Mouse (Mus musculus): ENCODE data around the gene Ypel5. TPM values are rescaled to one million over a fixed set of nuclear protein-coding genes. Genes with fewer than 3 reads are reported as not detected.

The Ypel5 gene
- polyA plus RNA-seq, 1 experiment from 2014 or later: 63.1 TPM

DNA sequence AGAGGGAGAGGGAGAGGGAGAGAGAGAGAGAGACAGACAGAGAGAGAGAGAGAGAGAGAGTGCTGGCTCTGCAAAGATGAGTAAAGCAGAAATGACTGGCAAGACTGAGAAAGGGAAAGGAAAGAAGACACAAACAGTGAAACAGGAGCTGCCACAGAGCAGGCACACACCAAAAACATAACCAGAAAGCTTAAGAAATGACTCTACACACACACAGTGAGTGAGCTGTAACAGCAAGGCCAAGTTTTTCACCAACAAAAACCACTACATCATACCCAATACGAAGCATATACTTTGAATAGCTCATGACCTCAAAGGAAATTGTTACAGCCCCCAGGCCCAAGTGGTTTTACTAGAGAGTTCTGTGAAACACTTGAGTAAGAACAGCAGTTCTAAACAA, 14.3 kb upstream of the Ypel5 start:
- Histone ChIP-seq H3K9ac (ENCODE audit: low read depth, low read length) (no peak overlapping the region), H3K9me3 (replicated peaks; ENCODE audit: low read length) (no peaks in the 10 kb centered on the region), H3K4me3 (replicated peaks; ENCODE audit: low read depth, low read length) (no peak overlapping the region), H3K36me3 (ENCODE audit: insufficient read depth, low read length) (no peaks in the 10 kb centered on the region), H3K4me2 (ENCODE audit: low read length) (no peak overlapping the region), H3K27me3 (ENCODE audit: insufficient read depth, low read length) (no peaks in the 10 kb centered on the region), H3K4me1 (replicated peaks; ENCODE audit: insufficient read depth, low read length) (no peaks in the 10 kb centered on the region), H3K27ac (no peak overlapping the region)
- DNase-seq (ENCODE audit: low spot score) (no peak), ATAC-seq (replicated peaks; ENCODE audit: low FRiP score, low read depth) (no peak)
- TF ChIP-seq CTCF (IDR thresholded peaks at IDR 0.05; ENCODE audit: low read depth): no peak
- 59% methylated on average over 1 of the region's 1 CpGs for WGBS

GRCm38 (mm10) chr17:72826916-72827534, 9.2 kb upstream of the Ypel5 start:
- Histone ChIP-seq H3K27ac (no peak overlapping the region), H3K4me2 (ENCODE audit: low read length) (no peak overlapping the region), H3K4me1 (replicated peaks; ENCODE audit: insufficient read depth, low read length) (no peaks in the 10 kb centered on the region), H3K36me3 (ENCODE audit: insufficient read depth, low read length) (no peaks in the 10 kb centered on the region), H3K27me3 (ENCODE audit: insufficient read depth, low read length) (no peaks in the 10 kb centered on the region), H3K9ac (ENCODE audit: low read depth, low read length) (no peak overlapping the region), H3K4me3 (replicated peaks; ENCODE audit: low read depth, low read length) (no peak overlapping the region), H3K9me3 (replicated peaks; ENCODE audit: low read length) (no peaks in the 10 kb centered on the region)
- WGBS: 82% methylated on average over 3 of the region's 3 CpGs
- no peak for TF ChIP-seq CTCF (IDR thresholded peaks at IDR 0.05; ENCODE audit: low read depth)
- DNase-seq (ENCODE audit: low spot score): no peak
- no peak for ATAC-seq (replicated peaks; ENCODE audit: low FRiP score, low read depth)

DNA sequence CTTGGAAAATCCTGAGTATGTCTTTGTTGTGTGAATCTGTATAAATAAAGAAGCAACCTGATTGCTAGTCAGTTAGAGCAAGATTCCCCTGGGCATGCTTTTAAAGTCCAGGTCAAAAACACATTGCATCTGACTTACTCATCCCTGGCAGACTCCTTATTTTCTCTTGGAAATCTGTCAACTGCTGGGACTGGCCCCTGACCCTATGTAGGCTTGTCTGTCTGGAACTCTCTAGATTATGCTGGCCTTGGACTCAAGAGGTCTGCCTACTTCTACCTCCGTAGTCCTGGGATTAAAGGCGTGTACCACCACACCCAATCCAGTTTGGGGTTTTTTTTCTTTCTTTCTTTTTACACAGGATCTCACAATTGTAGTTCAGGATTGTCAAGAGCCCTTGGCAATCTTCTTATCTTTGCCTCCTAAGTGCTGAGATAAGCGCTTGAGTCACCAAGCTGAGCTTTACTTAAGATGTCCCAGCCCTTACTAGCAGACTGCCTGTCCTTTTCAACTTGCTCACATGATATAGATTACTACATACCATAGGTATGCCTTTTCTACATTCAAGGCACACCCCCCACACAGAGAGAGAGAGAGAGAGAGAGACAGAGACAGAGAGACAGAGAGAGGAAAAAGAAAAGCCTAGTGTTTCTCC, 8.1 kb upstream of the Ypel5 start:
- no peak for DNase-seq (ENCODE audit: low spot score)
- no peak for ATAC-seq (replicated peaks; ENCODE audit: low FRiP score, low read depth)
- Histone ChIP-seq H3K4me2 (ENCODE audit: low read length) (no peak overlapping the region), H3K4me3 (replicated peaks; ENCODE audit: low read depth, low read length) (no peak overlapping the region), H3K27ac (no peak overlapping the region), H3K36me3 (ENCODE audit: insufficient read depth, low read length) (no peaks in the 10 kb centered on the region), H3K4me1 (replicated peaks; ENCODE audit: insufficient read depth, low read length) (no peaks in the 10 kb centered on the region), H3K9ac (ENCODE audit: low read depth, low read length) (no peak overlapping the region), H3K9me3 (replicated peaks; ENCODE audit: low read length) (no peaks in the 10 kb centered on the region), H3K27me3 (ENCODE audit: insufficient read depth, low read length) (no peaks in the 10 kb centered on the region)
- TF ChIP-seq CTCF (IDR thresholded peaks at IDR 0.05; ENCODE audit: low read depth): no peak
- WGBS: 77% methylated on average over 3 of the region's 3 CpGs

DNA sequence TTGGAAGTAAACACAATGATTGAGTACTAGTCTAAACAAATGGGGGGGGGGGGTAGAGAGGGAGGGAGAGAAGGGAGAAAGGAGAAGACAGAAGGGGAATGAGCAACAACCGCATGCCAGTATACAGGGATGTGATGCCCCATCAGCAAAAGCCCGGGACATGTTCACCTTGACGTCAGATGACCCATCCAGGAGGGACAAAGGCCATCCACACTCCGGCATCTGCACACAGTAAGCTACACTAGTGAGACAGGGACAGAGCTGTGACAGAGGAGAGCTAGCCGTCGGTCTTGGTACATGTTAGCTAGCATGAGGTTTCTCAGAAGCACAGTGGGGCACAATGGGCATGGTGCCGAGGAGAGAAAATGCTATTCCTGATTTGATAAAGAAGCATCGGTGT, 7.6 kb upstream of the Ypel5 start:
- 85% methylated on average over 8 of the region's 8 CpGs for WGBS
- TF ChIP-seq CTCF (IDR thresholded peaks at IDR 0.05; ENCODE audit: low read depth): no peak

DNA sequence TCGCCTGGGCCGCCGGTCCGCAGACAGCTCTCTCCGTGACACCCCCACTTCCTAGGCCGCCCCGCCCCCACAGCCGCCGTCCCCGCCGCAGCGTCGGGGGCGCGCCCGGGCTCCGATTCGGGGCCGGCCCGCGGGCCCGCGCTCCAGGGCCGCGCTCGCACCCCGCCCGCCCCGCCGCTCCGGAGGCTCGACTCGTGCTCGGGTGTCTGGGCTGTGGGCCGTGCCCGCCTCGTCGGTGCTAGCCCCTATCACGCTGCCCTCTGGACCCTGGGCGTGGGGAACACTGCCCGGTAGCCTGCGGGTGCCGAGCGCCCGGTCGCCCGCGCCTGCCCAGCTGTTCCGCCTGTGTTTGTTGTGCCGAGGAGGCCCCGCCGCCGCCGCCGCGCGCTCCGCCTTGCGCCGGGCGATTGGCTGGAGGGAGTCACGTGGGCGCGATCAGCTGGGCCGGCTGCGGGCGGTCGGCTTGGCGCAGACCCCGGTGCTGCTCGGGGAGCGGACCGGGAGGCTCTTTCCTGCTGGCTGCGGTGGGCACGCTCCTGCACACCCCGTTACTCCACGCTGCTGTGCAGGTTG, 973 bp downstream of the Ypel5 start:
- Histone ChIP-seq H3K27ac (peak overlapping the region; percentile 97), H3K4me1 (replicated peaks; ENCODE audit: insufficient read depth, low read length) (0 out of 2 replicates have a peak, but pooled peaks cover 5% of the 10 kb centered on the region), H3K27me3 (ENCODE audit: insufficient read depth, low read length) (no peaks in the 10 kb centered on the region), H3K36me3 (ENCODE audit: insufficient read depth, low read length) (0 out of 2 replicates have a peak, but pooled peaks cover 4% of the 10 kb centered on the region), H3K9me3 (replicated peaks; ENCODE audit: low read length) (no peaks in the 10 kb centered on the region), H3K4me2 (ENCODE audit: low read length) (peak overlapping the region; percentile 73), H3K4me3 (replicated peaks; ENCODE audit: low read depth, low read length) (peak overlapping the region; percentile 95), H3K9ac (ENCODE audit: low read depth, low read length) (peak overlapping the region; percentile 87)
- DNase-seq (ENCODE audit: low spot score): peak; percentile 95
- no peak for TF ChIP-seq CTCF (IDR thresholded peaks at IDR 0.05; ENCODE audit: low read depth)
- ATAC-seq (replicated peaks; ENCODE audit: low FRiP score, low read depth): peak; percentile 57
- under 1% methylated on average over 71 of the region's 77 CpGs for WGBS

More for the DNA sequence above, 7.6 kb upstream of the Ypel5 start:
- Histone ChIP-seq H3K9ac (ENCODE audit: low read depth, low read length) (no peak overlapping the region), H3K4me2 (ENCODE audit: low read length) (no peak overlapping the region), H3K9me3 (replicated peaks; ENCODE audit: low read length) (no peaks in the 10 kb centered on the region), H3K27me3 (ENCODE audit: insufficient read depth, low read length) (no peaks in the 10 kb centered on the region), H3K4me3 (replicated peaks; ENCODE audit: low read depth, low read length) (no peak overlapping the region), H3K4me1 (replicated peaks; ENCODE audit: insufficient read depth, low read length) (no peaks in the 10 kb centered on the region), H3K27ac (no peak overlapping the region), H3K36me3 (ENCODE audit: insufficient read depth, low read length) (no peaks in the 10 kb centered on the region)
- ATAC-seq (replicated peaks; ENCODE audit: low FRiP score, low read depth) (no peak), DNase-seq (ENCODE audit: low spot score) (no peak)

- no peak for TF ChIP-seq CTCF (IDR thresholded peaks at IDR 0.05; ENCODE audit: low read depth)
- WGBS: 17% methylated on average over 8 of the region's 8 CpGs
- peak overlapping the region; percentile 95 for H3K4me3 ChIP-seq (replicated peaks; ENCODE audit: low read depth, low read length)
- H3K27me3 ChIP-seq (ENCODE audit: insufficient read depth, low read length): no peaks in the 10 kb centered on the region
- ATAC-seq (replicated peaks; ENCODE audit: low FRiP score, low read depth) (no peak), DNase-seq (ENCODE audit: low spot score) (peak; percentile 23)
- H3K36me3 ChIP-seq (ENCODE audit: insufficient read depth, low read length): 0 out of 2 replicates have a peak, but pooled peaks cover 4% of the 10 kb centered on the region
- H3K9ac ChIP-seq (ENCODE audit: low read depth, low read length): peak overlapping the region; percentile 87; the same call in 1 of the 2 replicates
- no peaks in the 10 kb centered on the region for H3K9me3 ChIP-seq (replicated peaks; ENCODE audit: low read length)
- H3K4me1 ChIP-seq (replicated peaks; ENCODE audit: insufficient read depth, low read length): 0 out of 2 replicates have a peak, but pooled peaks cover 5% of the 10 kb centered on the region
- H3K27ac ChIP-seq: peak overlapping the region; percentile 97
- peak overlapping the region; percentile 73 for H3K4me2 ChIP-seq (ENCODE audit: low read length)
Measured at GRCm38 (mm10) chr17:72837824-72838474, 1.7 kb downstream of the Ypel5 start.
